Mouse (Mus musculus) spleen, embryonic (tissue): ENCODE measurements around the gene Zic1.

Experiments used
- CTCF ChIA-PET: fragments of 350-600 bp; sonication (Branson Sonifier 250); formaldehyde crosslinking; loops from one replicate; lab custom pipeline; 2022; lab: Charles Lee

Zic1 gene

DNA sequence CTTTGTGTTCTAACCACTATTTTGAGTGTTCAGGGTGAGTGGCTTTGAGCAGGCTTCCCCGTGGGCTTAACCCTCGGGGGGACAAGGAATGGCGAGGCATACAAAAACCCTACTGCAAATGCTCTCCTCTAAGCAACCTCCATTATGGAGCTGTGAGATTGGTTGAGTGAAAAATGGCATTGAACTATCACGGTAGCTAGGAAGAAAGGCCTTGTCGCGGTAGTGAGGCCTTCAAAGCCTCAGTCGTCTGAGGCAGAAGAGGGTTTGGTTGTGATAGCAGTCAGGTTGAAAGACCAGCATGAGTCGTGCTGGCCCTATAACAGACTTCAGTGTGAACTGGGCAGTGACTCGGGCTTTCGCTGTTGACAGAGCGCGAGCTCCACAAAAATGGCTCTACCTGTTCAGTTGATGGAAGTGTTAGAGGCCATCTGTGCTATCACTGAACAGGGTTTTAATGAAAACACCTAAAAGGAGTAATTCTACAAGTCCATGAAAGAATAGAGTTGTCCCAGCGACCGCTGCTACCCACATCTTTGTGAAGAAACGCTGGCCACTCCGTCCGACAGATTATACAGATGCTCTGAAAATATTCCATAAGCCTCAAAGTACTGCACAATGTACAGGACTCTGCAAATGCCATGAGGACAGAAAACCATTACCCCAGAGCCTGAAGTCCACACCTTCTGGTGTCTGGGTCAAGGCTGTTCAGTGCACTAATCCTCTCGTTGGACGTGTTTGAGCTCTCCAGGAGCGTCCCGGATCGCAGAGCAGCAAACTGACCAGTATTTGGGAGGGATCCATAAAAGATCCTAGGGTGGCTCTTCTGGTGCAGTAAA lies 11.0 kb downstream of the Zic1 start:
- CTCF ChIA-PET = no interaction called here

DNA sequence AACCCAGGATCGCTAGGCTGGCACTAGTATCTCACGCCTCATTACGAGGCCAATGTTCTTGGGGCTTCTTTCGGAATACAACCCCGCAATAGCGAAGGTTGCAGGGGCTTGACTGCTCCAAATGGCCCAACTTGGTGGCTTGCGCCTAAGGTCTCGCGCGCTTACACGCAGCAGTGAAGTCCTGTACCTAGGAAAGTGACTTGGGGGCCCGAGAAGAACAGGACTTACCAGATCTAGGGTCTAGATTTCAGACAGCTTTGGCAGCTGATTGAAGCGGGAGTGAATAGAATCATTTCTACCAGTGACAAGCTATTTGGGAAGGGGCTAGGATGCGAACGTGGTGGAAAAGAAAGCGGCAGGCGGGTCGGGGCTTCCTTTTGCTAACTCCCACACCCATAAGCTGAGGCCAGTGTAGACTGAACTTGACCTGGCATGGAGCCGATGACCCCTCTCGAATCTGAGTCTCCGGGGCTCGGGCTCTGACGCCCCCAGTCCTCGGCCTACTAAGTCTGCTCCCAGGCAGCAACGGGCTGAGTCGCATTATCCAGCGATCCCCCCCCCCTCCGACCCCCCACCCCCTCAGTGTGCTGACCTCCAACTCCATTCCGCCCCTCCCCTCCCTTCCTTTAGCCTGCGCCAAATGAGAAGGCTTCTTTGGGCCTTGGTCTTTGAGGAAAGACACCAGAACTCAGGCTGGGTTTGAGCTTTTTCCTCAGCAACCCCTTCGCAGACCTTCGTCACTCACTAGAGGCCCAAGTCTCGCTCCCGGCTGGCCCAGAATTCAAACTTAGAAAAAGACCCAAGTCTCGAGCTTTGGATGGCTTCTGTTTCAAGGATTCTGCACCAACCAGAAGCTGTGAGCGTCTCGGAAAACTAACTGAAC lies 11.8 kb downstream of the Zic1 start:
- CTCF ChIA-PET = no interaction called here

DNA sequence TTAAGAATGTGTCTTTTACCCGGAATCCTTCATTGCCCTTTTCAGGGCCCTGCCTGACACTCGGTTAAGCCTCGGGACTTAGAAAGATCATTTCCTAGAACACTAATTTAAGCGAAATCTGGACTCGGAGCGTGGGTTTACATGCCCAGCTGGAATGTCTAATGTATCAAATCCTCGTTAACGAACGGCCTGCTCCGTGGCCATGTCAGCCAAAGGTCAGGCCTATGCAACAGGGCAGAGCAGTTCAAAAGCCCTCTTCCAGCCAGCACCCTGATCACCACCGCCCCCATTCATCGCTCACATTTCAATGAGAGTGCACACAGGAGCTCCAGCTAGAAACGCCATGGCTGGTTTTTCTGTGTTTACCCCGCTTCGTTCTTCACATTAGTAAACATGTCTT lies 12.8 kb downstream of the Zic1 start:
- CTCF ChIA-PET = no interaction called here

DNA sequence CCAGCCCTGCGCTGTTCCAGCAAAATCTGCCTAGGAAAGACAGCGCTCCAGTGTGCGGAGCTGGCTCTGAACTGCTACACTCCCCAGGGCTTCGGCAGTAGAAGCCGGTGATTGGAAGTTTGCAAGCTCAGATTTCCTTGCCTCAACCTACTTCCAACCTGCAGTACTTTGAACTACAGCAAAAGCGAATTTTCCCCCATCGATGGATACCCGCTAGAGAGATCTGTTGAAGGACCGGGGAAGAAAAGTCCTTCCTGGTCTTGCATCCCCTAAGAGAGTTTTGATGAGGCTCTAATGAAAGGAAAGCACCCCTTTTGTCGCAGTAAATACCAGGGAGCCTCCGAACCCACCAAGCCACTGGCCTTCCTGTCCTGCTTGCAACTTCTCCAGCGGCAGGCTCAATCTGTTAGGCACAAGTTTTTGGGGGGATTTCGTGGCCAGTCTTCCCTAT lies 13.6 kb downstream of the Zic1 start:
- CTCF ChIA-PET = no interaction called here

DNA sequence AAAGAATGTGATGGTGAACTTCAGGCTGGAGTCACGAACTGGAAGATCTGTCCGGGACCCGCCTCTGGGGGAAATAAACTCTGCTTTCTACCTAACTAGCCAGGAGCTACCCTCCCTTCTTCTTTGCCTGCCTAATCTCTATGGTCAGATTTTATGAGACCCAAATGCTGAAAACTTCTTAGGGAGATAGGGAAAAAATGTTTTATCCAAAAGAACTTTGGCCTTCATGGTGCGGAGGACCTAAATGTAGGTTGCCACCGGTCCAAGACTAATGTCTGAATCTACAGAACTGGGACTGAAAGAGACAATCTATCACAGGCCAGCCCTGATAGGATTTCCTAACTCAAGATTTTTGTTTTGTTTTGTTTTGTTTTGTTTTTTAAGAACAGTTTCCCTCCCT lies 14.2 kb downstream of the Zic1 start:
- CTCF ChIA-PET = no interaction called here

DNA sequence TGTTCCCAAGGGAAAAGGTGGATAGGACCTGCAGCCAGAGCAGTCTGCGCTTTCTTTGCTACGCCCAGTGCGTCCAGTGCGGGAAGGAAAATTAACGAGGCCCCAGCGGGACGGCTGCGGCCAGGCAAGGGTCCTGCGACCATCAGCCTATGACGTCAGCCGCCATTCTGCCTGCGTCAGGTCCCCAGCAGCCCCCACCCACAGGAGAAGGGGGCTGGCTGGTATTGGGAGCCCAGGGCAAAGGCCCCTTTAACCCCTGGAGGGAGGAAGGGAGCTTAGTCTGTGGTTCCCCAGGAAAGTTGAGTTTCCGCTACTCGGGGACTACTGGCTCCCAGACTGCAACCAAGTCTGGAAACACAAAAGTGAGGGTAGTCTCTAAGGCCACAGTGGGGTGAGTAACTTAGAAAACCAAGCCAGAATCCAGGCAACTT lies 14.7 kb downstream of the Zic1 start:
- CTCF ChIA-PET = no interaction called here

DNA sequence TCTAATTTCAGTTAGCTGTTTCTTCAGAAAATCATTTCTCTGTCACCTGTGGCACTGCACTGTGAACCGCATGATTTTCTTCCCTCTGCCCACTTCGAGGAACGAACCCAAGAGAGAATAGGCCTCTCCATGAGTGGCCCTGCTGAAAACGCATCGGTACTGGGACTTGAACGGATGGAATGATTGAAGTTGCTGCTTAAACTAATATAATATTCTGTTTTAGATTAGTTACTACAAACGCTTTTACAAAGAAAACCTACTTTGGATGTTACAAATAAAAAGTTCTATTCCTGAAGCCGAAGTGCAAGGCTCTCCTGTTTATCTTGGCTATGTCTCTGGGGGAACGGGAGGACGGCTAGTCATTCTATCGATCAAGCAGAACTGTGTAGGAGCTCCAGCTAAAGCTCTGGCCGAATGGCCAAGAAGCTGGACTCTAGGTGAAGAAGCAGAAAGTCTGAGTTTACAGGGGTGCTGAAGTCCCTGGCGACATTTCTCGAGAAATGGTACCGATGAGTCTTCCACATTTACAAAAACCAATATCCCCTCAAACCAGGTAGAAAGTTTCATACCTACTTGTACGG lies 15.3 kb downstream of the Zic1 start:
- CTCF ChIA-PET = no interaction called here

DNA sequence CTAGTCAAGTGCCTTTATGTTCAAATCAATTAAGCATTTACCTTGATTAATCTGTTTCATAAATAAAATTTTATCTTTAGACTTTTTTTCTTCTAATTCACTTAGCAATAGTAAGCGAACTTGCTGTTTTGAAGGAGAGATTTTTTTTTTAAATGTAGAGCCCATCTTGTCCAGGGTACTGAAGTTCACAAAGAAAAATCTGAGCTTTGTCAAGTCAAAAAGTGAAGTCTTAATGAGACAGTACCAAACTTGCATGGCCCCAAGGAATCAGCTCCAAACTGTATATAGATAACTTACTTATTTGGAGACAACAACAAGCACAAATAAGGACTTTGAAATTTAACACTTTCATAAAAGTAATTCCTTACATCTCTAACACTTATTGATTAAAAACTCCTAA lies 16.9 kb downstream of the Zic1 start:
- CTCF ChIA-PET = no interaction called here

DNA sequence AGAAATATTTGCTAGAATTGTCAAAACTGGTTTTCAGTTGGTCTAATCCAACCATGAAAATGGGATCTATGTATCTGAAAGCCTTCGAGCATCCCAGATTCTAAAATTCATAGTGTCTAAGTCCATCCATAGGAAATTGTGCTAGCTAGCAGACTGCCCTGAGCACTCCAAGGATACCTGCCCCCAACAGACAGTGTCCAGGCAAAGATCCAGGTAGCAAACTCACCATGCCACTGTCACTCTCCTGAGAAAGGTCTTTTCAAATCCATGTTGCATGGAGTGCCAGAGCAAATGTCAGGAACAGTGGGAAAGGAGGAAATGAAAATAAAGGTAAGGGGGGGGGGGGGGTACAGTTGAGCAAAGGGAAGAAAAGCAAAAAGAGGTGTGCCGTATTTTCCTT lies 18.0 kb downstream of the Zic1 start:
- CTCF ChIA-PET = no interaction called here
